Mouse (Mus musculus) neural tube, embryonic 14.5 days (tissue): ENCODE measurements around the gene Zdhhc6. TPM values are rescaled to one million over a fixed set of nuclear protein-coding genes. Genes with fewer than 3 reads are reported as not detected.

Experiments used
- ATAC-seq: fragments of 200-750 bp; cut with Nextera tagmentation; 2 replicates; pipeline ENCODE4 v1.8.0; 2017; ENCODE audit warnings: low read depth, mild to moderate bottlenecking, moderate TSS enrichment, moderate library complexity
- H3K27ac ChIP-seq: fragments of 300-500 bp; sonication (generic); 2 replicates; pipeline ENCODE4 v1.5.1; 2014; ENCODE audit warnings: low read depth, mild to moderate bottlenecking, control low read depth, low read length, moderate library complexity, mixed read lengths
- H3K27me3 ChIP-seq: fragments of 300-500 bp; sonication (generic); 2 replicates; pipeline ENCODE4 v1.6.1; 2014; ENCODE audit warnings: low read length; ENCODE audit not compliant: control insufficient read depth, insufficient read depth
- H3K36me3 ChIP-seq: fragments of 300-500 bp; sonication (generic); 2 replicates; pipeline ENCODE4 v1.6.1; 2014; ENCODE audit warnings: low read length, mixed read lengths; ENCODE audit not compliant: control insufficient read depth, insufficient read depth
- H3K4me1 ChIP-seq: fragments of 300-500 bp; sonication (generic); 2 replicates; pipeline ENCODE4 v1.6.1; 2014; ENCODE audit warnings: low read length; ENCODE audit not compliant: control insufficient read depth, insufficient read depth
- H3K4me2 ChIP-seq: fragments of 300-500 bp; sonication (generic); 2 replicates; pipeline ENCODE4 v1.6.1; 2014; ENCODE audit warnings: mild to moderate bottlenecking, low read depth, low read length, control low read depth
- H3K4me3 ChIP-seq: fragments of 300-500 bp; sonication (generic); 2 replicates; pipeline ENCODE4 v1.5.1; 2014; ENCODE audit warnings: low read depth, low read length, control low read depth, mixed read lengths
- H3K9ac ChIP-seq: fragments of 300-500 bp; sonication (generic); replicated peaks from 2 replicates; pipeline ENCODE4 v1.6.1; 2014; ENCODE audit warnings: low read depth, mild to moderate bottlenecking, control low read depth, low read length, mixed read lengths
- H3K9me3 ChIP-seq: fragments of 300-500 bp; sonication (generic); 2 replicates; pipeline ENCODE4 v1.6.1; 2016; ENCODE audit warnings: low read length; ENCODE audit not compliant: control insufficient read depth
- WGBS: fragments of 180-500 bp; shearing (Covaris S2); extraction: QIAGEN DNeasy Blood & Tissue Kit; methylation state at CpG from one replicate; pipeline ENCODE4 v1.1.7; 2014; 5-methylcytosine and 5-hydroxymethylcytosine counted together
- polyA plus RNA-seq: library from polyadenylated mRNA; unstranded; fragments of >200 nt; fragmentation: Nextera tagmentation; extraction: Ambion mirVana; gene quantifications from 2 replicates; pipeline ENCODE4 v1.2.1, GENCODE M21; 2014

Gene Zdhhc6
- polyA plus RNA-seq, 1 experiment from 2014 or later = 68.3 TPM

DNA sequence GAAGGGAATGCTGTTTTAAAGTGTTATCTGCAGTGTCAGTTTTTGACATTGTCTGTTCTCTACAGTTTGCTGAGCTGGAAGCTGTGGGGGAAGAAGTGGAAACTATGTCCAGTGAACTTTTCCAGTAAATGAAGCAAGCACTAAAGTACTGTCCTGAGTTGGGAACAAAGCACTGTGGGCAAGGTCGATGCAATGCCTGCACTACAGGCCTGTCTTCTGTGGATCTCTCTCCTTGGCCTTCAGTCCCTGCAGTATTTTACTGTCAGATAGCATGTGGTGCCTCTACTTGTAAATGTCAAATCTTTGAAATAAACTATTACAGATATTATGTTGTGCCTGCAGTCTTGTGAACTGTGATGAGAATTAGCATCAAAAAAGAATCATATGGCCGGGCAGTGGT lies 19.5 kb downstream of the Zdhhc6 start:
- no peaks in the 10 kb centered on the region for H3K9me3 ChIP-seq
- no peak for ATAC-seq
- no peaks in the 10 kb centered on the region for H3K4me1 ChIP-seq
- WGBS = 93% methylated on average over 2 of the region's 2 CpGs
- H3K36me3 ChIP-seq = peaks cover 19% of the 10 kb centered on the region; the same call in 1 of the 2 replicates
- no peak overlapping the region for H3K4me2 ChIP-seq
- H3K4me3 ChIP-seq = no peak overlapping the region
- H3K9ac ChIP-seq = no peak overlapping the region
- no peaks in the 10 kb centered on the region for H3K27me3 ChIP-seq
- no peak overlapping the region for H3K27ac ChIP-seq

DNA sequence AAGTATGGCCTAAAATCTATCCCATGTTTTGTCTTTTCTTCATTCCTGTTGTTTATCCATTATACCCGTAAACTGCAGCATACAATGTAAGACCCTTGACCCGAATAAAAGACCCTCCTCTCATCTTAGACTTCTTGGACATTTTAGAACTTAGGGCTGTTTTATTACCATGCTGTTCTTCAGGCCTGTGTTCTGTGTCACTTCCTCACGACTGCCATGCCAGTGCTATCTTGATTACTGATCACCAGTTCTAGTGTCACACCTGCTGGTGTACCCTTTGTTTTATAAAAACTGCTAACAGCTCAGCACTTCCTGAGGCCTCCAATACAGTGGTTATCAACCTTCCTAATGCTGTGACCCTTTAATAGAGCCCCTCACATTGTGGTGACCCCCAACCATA lies 20.3 kb downstream of the Zdhhc6 start:
- 89% methylated on average over 3 of the region's 3 CpGs for WGBS
- no peak overlapping the region for H3K4me2 ChIP-seq
- ATAC-seq = no peak
- peaks cover 15% of the 10 kb centered on the region; the same call in 1 of the 2 replicates for H3K36me3 ChIP-seq
- H3K9ac ChIP-seq = no peak overlapping the region
- H3K27me3 ChIP-seq = no peaks in the 10 kb centered on the region
- H3K4me1 ChIP-seq = no peaks in the 10 kb centered on the region
- no peak overlapping the region for H3K27ac ChIP-seq
- no peak overlapping the region for H3K4me3 ChIP-seq
- H3K9me3 ChIP-seq = no peaks in the 10 kb centered on the region

DNA sequence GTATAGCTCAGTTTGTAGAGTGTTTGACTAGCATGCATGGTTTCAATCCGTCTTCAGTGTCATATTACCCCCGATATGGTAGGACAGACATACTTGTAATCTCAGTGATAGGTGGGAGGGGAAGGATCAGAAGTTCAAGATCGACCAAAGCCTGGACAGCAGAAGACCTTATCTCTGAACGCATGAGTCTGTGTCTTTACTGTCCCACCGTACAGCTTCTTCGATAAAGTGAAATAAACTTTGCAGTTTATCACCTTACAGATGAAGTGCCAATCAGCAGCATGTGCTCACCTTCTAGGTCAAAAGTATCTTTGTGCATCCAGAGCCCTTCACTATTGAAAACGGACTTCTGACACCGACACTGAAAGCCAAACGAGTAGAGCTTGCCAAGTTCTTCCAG lies 20.8 kb downstream of the Zdhhc6 start:
- WGBS = 94% methylated on average over 9 of the region's 9 CpGs
- H3K27me3 ChIP-seq = no peaks in the 10 kb centered on the region
- no peak for ATAC-seq
- no peak overlapping the region for H3K9ac ChIP-seq
- H3K27ac ChIP-seq = no peak overlapping the region
- H3K4me1 ChIP-seq = no peaks in the 10 kb centered on the region
- H3K4me3 ChIP-seq = no peak overlapping the region
- H3K4me2 ChIP-seq = no peak overlapping the region
- H3K36me3 ChIP-seq = peaks cover 12% of the 10 kb centered on the region; the same call in 1 of the 2 replicates
- no peaks in the 10 kb centered on the region for H3K9me3 ChIP-seq

DNA sequence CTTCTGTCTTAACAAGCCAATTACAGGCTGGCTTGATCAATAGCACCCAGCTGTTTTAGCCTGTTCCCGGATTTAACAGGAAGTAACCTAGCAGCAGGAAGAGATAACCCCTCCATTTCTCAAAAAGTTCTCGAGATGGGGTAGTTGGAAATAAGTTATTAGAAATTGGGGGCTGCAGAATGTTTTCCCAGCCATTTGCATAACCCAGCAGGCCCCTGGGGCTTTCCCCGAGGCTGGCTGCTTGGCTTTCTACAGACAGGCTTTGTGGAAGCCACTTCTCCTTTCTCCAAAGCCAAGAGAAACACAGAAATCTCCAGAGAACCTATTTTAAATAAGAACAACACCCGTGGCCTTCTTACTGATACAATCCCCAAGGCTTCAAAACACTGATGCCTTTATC lies 22.7 kb downstream of the Zdhhc6 start:
- no peaks in the 10 kb centered on the region for H3K9me3 ChIP-seq
- H3K4me2 ChIP-seq = no peak overlapping the region
- no peak overlapping the region for H3K4me3 ChIP-seq
- WGBS = 43% methylated on average over 4 of the region's 4 CpGs
- H3K27ac ChIP-seq = no peak overlapping the region
- no peak overlapping the region for H3K9ac ChIP-seq
- ATAC-seq = no peak
- H3K4me1 ChIP-seq = no peaks in the 10 kb centered on the region
- no peaks in the 10 kb centered on the region for H3K27me3 ChIP-seq
- H3K36me3 ChIP-seq = peaks cover 6% of the 10 kb centered on the region; the same call in 1 of the 2 replicates

DNA sequence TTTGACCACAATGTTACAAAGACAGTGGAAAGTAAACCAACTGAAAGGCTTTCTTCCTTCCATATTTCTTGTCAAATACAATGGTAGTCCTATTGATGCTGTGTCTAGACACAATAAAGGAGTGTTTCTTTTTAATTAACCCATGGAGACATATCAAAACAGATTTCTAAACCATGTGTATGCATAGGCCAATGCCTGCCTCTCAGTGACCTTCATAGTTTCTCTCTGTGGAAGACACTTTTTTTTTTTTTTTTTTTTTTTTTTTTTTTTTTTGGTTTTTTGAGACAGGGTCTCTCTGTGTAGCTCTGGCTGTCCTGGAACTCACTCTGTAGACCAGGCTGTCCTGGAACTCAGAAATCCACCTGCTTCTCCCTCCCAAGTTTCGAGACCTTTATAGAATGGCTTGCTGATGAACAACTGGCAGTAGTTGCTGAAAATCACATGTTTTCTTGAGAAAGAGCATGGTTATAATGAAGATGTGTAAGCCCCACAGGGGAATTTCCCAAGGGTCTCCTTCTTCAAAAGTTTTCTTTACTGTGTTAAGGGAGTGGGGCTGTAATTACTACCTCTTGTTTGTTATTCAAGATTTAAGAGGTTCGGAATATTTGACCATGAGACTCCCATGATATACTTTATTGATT lies 23.5 kb downstream of the Zdhhc6 start:
- ATAC-seq = no peak
- no peaks in the 10 kb centered on the region for H3K9me3 ChIP-seq
- H3K4me1 ChIP-seq = no peaks in the 10 kb centered on the region
- H3K27ac ChIP-seq = no peak overlapping the region
- 97% methylated on average over 2 of the region's 2 CpGs for WGBS
- H3K27me3 ChIP-seq = no peaks in the 10 kb centered on the region
- H3K4me2 ChIP-seq = no peak overlapping the region
- H3K9ac ChIP-seq = no peak overlapping the region
- peaks cover 6% of the 10 kb centered on the region; the same call in 1 of the 2 replicates for H3K36me3 ChIP-seq
- no peak overlapping the region for H3K4me3 ChIP-seq

DNA sequence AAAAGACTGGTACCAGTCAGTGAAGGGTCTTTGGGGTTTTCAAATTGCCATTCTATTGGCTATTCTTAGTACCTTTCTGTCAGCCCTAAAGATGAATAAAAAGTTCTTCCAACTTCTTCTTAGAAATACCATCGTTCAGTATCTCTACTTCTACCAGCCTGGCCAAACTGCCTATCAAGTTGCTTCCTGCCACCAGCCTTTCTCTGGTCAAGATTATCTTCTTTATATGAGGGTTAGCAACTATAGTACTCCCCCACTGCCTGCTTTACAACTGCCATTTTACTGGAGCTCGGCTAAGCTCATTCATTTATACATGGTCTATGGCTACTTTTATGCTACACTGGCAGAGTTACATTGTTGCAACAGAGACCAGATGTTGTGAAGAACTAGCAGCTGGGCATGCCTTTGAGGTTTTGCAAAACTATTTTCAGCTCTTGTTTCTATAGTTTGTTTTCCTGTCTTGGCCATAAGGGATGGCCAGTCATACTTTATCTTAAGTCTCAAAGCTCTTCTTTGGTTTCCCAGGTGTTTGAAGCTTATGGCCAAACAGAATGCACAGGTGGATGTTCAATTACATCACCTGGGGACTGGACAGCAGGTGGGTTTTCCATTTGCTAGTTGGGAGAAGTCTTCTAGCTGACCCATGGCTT lies 25.1 kb downstream of the Zdhhc6 start:
- Histone ChIP-seq H3K27ac (no peak overlapping the region), H3K27me3 (no peaks in the 10 kb centered on the region), H3K9ac (no peak overlapping the region), H3K36me3 (peaks cover 6% of the 10 kb centered on the region; the same call in 1 of the 2 replicates), H3K4me3 (no peak overlapping the region), H3K4me1 (no peaks in the 10 kb centered on the region), H3K9me3 (no peaks in the 10 kb centered on the region), H3K4me2 (no peak overlapping the region)
- no peak for ATAC-seq
- WGBS = 83% methylated on average over 2 of the region's 2 CpGs

DNA sequence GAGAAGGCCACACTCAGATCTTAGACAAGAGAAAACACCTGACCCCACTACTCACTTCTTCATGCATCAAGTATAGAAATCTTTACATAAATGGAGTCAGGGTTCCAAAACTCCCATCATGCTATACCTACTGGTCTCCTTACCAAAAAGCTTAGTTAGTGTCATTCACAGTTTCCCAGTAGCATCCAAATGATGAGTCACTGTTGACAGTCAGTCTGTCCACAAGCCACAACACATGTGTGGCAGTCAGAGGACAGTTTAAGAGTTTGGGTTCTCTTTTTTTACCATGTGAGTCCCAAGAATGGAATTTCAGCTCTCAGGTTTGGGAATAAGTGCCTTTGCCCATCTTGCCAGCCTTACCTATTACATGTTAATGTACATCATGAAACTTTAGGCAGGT lies 26.9 kb downstream of the Zdhhc6 start:
- no peak overlapping the region for H3K9ac ChIP-seq
- ATAC-seq = no peak

DNA sequence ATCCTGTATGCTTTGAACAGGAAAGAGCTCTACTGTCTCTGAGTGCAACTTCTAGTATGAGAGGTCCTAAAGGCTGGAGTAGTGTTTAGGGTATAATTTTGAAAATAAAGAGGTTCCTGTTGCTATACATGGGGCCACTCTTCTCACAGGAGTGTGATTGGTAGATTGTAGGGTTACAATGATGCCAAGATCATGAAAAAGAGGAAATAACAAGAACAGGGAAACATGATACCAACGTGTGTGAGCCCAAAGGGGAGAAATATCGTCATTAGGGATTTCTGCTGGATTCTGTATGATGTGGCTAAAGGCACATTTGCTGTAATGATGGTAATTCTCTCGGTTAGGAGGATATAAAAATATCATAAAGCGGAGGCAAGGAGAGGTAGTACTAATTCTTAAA lies 29.8 kb downstream of the Zdhhc6 start:
- H3K4me1 ChIP-seq = no peaks in the 10 kb centered on the region
- H3K27me3 ChIP-seq = no peaks in the 10 kb centered on the region
- no peak for ATAC-seq
- H3K4me2 ChIP-seq = no peak overlapping the region
- WGBS = 90% methylated on average over 4 of the region's 4 CpGs
- no peak overlapping the region for H3K27ac ChIP-seq
- no peaks in the 10 kb centered on the region for H3K9me3 ChIP-seq
- no peak overlapping the region for H3K4me3 ChIP-seq
- H3K36me3 ChIP-seq = no peaks in the 10 kb centered on the region
- H3K9ac ChIP-seq = no peak overlapping the region

More for the DNA sequence above, 26.9 kb downstream of the Zdhhc6 start:
- no peaks in the 10 kb centered on the region for H3K9me3 ChIP-seq
- H3K27me3 ChIP-seq = no peaks in the 10 kb centered on the region
- no peak overlapping the region for H3K4me3 ChIP-seq
- no peaks in the 10 kb centered on the region for H3K4me1 ChIP-seq
- H3K36me3 ChIP-seq = no peaks in the 10 kb centered on the region
- H3K4me2 ChIP-seq = no peak overlapping the region
- no peak overlapping the region for H3K27ac ChIP-seq

DNA sequence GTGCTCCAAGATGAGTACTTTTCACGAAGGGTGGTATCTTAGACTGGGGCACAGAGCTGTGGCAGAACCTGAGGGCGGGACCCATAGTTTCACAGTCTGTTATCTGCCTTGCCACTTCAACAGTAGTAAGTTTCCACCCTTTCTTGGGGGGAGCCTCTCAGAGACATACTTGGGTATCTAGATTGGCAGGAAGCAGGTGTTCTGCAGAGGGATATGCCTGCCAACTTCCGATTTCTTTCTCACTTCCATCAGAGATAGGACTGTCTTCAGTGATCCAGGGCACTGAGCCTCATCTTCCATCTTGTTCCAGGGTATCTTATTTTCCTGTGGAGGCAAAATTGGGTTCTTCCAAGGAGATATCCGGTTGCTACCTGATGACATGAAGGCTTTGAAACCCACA lies 31.7 kb downstream of the Zdhhc6 start:
- Histone ChIP-seq H3K9ac (no peak overlapping the region), H3K4me3 (no peak overlapping the region), H3K9me3 (no peaks in the 10 kb centered on the region), H3K27me3 (no peaks in the 10 kb centered on the region), H3K36me3 (no peaks in the 10 kb centered on the region), H3K27ac (no peak overlapping the region), H3K4me1 (no peaks in the 10 kb centered on the region), H3K4me2 (no peak overlapping the region)
- no peak for ATAC-seq
- WGBS = 92% methylated on average over 4 of the region's 4 CpGs
